ENCODE assay signal across 8 mouse cellular contexts in genomic region chr10:44427891-44428361, GRCm38 (mm10).
DNase-seq lines count a peak whose midpoint lies in the region; ATAC-seq lines count a peak whose summit lies in the region.

No protein-coding gene starts in this region.

- whole genome bisulfite sequencing in heart, embryonic 15.5 days, result 50% methylated on average over 12 of the region's 12 CpGs

- intact Hi-C loops in left cerebral cortex, postnatal 25 days (cut with DNase I), result no loop called here

- H3K4me2 ChIP-seq in heart, embryonic 15.5 days, result no peak overlapping the region

- no peak overlapping the region for H3K4me3 ChIP-seq in heart, embryonic 15.5 days

- ATAC-seq in heart, embryonic 15.5 days (replicated peaks; ENCODE audit: insufficient number of reproducible peaks, insufficient read depth, low FRiP score, low read depth), result peak; percentile 53
- peak; percentile 32; the same call in 1 of the 2 replicates for ATAC-seq in megakaryocyte progenitor cell, adult 5-6 weeks (replicated peaks; ENCODE audit: poor library complexity)

- no peaks in the 10 kb centered on the region for H3K9me3 ChIP-seq in heart, embryonic 15.5 days (replicated peaks)

- H3K36me3 ChIP-seq in heart, embryonic 15.5 days, result no peaks in the 10 kb centered on the region

- no peaks in the 10 kb centered on the region for H3K27me3 ChIP-seq in heart, embryonic 15.5 days

- H3K4me1 ChIP-seq in heart, embryonic 15.5 days (replicated peaks), result no peaks in the 10 kb centered on the region; the same call in 1 of the 2 replicates

- DNase-seq in heart, adult 9 months (ENCODE audit: low spot score in 2 of 2), result no peak
- peak; percentile 25 for DNase-seq in embryo, embryonic 9.5 days (ENCODE audit: extremely low spot score)
- peak; percentile 78 for DNase-seq in kidney, adult 18-20 months
- no peak for DNase-seq in frontal cortex, postnatal 36 days (ENCODE audit: low spot score in 2 of 2)
- no peak for DNase-seq in frontal cortex, adult 2 months (ENCODE audit: extremely low spot score in 1 of 2, low spot score in 1 of 2)
- no peak for DNase-seq in left cerebral cortex, postnatal 25 days (ENCODE audit: low spot score in 2 of 2)

- no peak overlapping the region for H3K9ac ChIP-seq in heart, embryonic 15.5 days

- H3K27ac ChIP-seq in heart, embryonic 15.5 days, result no peak overlapping the region

Comparison
In these comparisons a context has a peak if more than half of its experiments do, and no peak if none do; other contexts are left out.
1. DNase-seq: peak in embryo, embryonic 9.5 days (single experiment) and kidney, adult 18-20 months (single experiment); none in heart, adult 9 months (0 of 2), frontal cortex, postnatal 36 days (0 of 2), frontal cortex, adult 2 months (0 of 2) and left cerebral cortex, postnatal 25 days (0 of 2).